Mouse (Mus musculus) E14TG2a.4 (cell line): ENCODE measurements at regions not wholly inside any gene's neighbourhood (a gene's known extent, or its start where the extent isn't known, plus 50 kb on each side); places are given as distances from the start of the nearest gene placed in this dataset.

Experiments used
- CTCF ChIP-seq: conservative IDR thresholded peaks from 2 replicates; pipeline ENCODE4 v1.5.1; 2014; ENCODE audit warnings: low read length
- NANOG ChIP-seq: IDR thresholded peaks from 2 replicates; pipeline ENCODE4 v1.6.1; 2014; ENCODE audit warnings: borderline replicate concordance, low read length, mixed read lengths
- POU5F1 ChIP-seq: IDR thresholded peaks from 2 replicates; pipeline ENCODE4 v1.6.1; 2014; ENCODE audit warnings: low read length, borderline replicate concordance

DNA sequence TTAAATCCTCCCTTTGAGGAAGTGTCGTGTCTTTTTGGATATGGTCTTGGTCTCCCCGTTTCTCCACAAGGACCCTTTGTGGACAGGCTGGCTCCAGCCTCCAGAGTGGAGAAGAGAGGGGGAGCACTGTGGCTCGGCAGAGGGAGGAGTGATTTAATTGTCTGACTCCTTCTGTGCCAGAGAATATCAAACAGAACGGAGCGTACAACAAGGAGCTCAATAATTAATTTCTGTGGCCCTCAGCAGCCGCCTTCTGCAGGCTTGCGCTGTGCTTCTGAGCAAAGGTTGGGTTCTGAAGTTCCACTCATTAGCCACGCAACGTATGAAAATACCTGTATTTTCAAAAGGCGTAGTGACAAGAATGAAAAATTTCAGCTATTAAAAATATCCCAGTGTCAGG lies 520.2 kb upstream of the Mki67 start:
- TF ChIP-seq CTCF = no peak
- TF ChIP-seq POU5F1 = no peak
- no peak for TF ChIP-seq NANOG
